Mouse (Mus musculus): ENCODE measurements at regions not wholly inside any gene's neighbourhood (a gene's known extent, or its start where the extent isn't known, plus 50 kb on each side); places are given as distances from the start of the nearest gene placed in this dataset.

DNA sequence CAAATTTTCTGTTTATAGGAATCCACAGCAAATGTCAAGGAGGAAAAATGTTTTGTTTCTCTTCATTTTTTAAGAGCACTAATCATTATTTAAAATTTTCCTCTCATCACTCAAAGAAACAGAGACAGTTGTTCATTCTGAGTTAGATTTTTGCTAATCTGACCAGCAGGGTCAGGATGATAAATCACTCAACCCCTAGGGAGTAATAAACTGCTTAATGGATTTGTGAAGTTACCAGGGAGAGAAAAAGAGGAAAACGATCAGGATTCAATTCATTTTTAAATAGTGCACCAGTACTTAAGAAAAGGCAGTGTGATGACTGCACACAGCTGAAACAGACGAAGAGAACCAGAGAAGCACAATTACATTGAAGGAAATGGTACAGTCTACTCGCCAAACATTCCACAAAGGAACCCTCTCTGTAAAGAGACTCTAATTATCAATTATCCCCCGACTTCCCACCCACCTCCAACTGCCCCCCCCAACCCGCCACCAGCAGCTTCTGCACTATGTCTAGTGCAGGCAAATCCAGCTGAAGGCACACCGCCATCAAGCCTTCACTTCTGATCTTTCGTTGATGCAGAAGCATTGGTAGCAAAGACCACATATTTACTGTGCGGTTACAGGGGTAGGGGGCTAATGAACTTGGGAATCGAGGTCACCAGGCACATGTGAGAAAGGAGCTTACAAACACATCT lies 481.9 kb downstream of the Psat1 start:
- TF ChIP-seq EP300 (optimal IDR thresholded peaks at IDR 0.05), result no peak
- no peak for TF ChIP-seq CTCF (IDR thresholded peaks at IDR 0.05; ENCODE audit: low read depth)
- DNase-seq (ENCODE audit: low spot score), result no peak
- H3K9me3 ChIP-seq (ENCODE audit: control insufficient read depth, low read length), result no peaks in the 10 kb centered on the region
- WGBS, result 23% methylated on average over 9 of the region's 9 CpGs
- H3K27ac ChIP-seq (replicated peaks), result no peak overlapping the region
- ATAC-seq (ENCODE audit: low FRiP score, low TSS enrichment), result no peak
- no peak overlapping the region for H3K4me3 ChIP-seq (ENCODE audit: low read depth, low read length)
- H3K4me1 ChIP-seq (replicated peaks; ENCODE audit: control insufficient read depth, insufficient read depth), result no peaks in the 10 kb centered on the region
- no peak overlapping the region for H3K9ac ChIP-seq (ENCODE audit: low read length)
- H3K4me2 ChIP-seq (replicated peaks; ENCODE audit: low read depth), result no peak overlapping the region
- H3K27me3 ChIP-seq (ENCODE audit: control insufficient read depth, insufficient read depth, low read length), result no peaks in the 10 kb centered on the region
- no peaks in the 10 kb centered on the region for H3K36me3 ChIP-seq (ENCODE audit: control insufficient read depth, insufficient read depth, low read length)

DNA sequence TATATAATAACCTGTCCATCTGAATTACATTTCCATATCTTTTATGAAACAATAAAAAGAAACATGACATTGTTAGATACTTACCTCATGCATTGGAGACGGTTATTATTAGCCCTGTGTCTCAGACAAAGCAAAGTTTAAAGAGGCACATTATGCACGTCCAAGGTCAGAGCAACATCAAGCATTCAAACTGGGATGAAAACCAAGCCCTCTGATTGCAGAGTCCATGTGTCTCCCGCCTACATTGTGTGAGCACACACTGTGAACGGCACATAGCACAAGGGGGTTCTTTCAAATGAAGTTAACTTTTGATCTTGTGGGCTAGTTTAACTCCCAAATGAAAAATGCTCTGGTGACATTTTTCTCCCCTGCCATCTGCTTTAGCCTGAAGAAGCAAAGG lies 489.3 kb downstream of the Psat1 start:
- Histone ChIP-seq H3K4me2 (replicated peaks; ENCODE audit: low read depth) (no peak overlapping the region), H3K9me3 (ENCODE audit: control insufficient read depth, low read length) (no peaks in the 10 kb centered on the region), H3K27me3 (ENCODE audit: control insufficient read depth, insufficient read depth, low read length) (no peaks in the 10 kb centered on the region), H3K36me3 (ENCODE audit: control insufficient read depth, insufficient read depth, low read length) (no peaks in the 10 kb centered on the region), H3K27ac (replicated peaks) (no peak overlapping the region), H3K9ac (ENCODE audit: low read length) (no peak overlapping the region), H3K4me3 (ENCODE audit: low read depth, low read length) (no peak overlapping the region), H3K4me1 (replicated peaks; ENCODE audit: control insufficient read depth, insufficient read depth) (no peaks in the 10 kb centered on the region)
- DNase-seq (ENCODE audit: low spot score), result no peak
- ATAC-seq (ENCODE audit: low FRiP score, low TSS enrichment), result no peak
- TF ChIP-seq CTCF (IDR thresholded peaks at IDR 0.05; ENCODE audit: low read depth), result no peak
- no peak for TF ChIP-seq EP300 (optimal IDR thresholded peaks at IDR 0.05)
- 46% methylated on average over 4 of the region's 4 CpGs for WGBS

GRCm38 (mm10) chr19:15456943-15457735 lies 490.0 kb downstream of the Psat1 start:
- TF ChIP-seq CTCF (IDR thresholded peaks at IDR 0.05; ENCODE audit: low read depth) (no peak), EP300 (optimal IDR thresholded peaks at IDR 0.05) (no peak)
- no peak for DNase-seq (ENCODE audit: low spot score)
- ATAC-seq (ENCODE audit: low FRiP score, low TSS enrichment), result no peak
- Histone ChIP-seq H3K4me3 (ENCODE audit: low read depth, low read length) (no peak overlapping the region), H3K9me3 (ENCODE audit: control insufficient read depth, low read length) (no peaks in the 10 kb centered on the region), H3K4me1 (replicated peaks; ENCODE audit: control insufficient read depth, insufficient read depth) (no peaks in the 10 kb centered on the region), H3K36me3 (ENCODE audit: control insufficient read depth, insufficient read depth, low read length) (no peaks in the 10 kb centered on the region), H3K4me2 (replicated peaks; ENCODE audit: low read depth) (no peak overlapping the region), H3K27ac (replicated peaks) (no peak overlapping the region), H3K27me3 (ENCODE audit: control insufficient read depth, insufficient read depth, low read length) (no peaks in the 10 kb centered on the region), H3K9ac (ENCODE audit: low read length) (no peak overlapping the region)
- WGBS, result 33% methylated on average over 9 of the region's 9 CpGs

- ATAC-seq (ENCODE audit: low FRiP score, low TSS enrichment), result no peak
- Histone ChIP-seq H3K36me3 (ENCODE audit: control insufficient read depth, insufficient read depth, low read length) (no peaks in the 10 kb centered on the region), H3K27ac (replicated peaks) (no peak overlapping the region), H3K27me3 (ENCODE audit: control insufficient read depth, insufficient read depth, low read length) (no peaks in the 10 kb centered on the region), H3K4me3 (ENCODE audit: low read depth, low read length) (no peak overlapping the region), H3K9ac (ENCODE audit: low read length) (no peak overlapping the region), H3K4me1 (replicated peaks; ENCODE audit: control insufficient read depth, insufficient read depth) (no peaks in the 10 kb centered on the region), H3K9me3 (ENCODE audit: control insufficient read depth, low read length) (no peaks in the 10 kb centered on the region), H3K4me2 (replicated peaks; ENCODE audit: low read depth) (no peak overlapping the region)
- TF ChIP-seq EP300 (optimal IDR thresholded peaks at IDR 0.05) (no peak), CTCF (IDR thresholded peaks at IDR 0.05; ENCODE audit: low read depth) (no peak)
- 40% methylated on average over 5 of the region's 5 CpGs for WGBS
- DNase-seq (ENCODE audit: low spot score), result no peak
Observed at GRCm38 (mm10) chr19:15448989-15449388, 498.1 kb downstream of the Psat1 start.

GRCm38 (mm10) chr19:15431798-15432197 lies 515.3 kb downstream of the Psat1 start:
- H3K27ac ChIP-seq (replicated peaks), result no peak overlapping the region
- H3K36me3 ChIP-seq (ENCODE audit: control insufficient read depth, insufficient read depth, low read length), result no peaks in the 10 kb centered on the region
- no peak overlapping the region for H3K9ac ChIP-seq (ENCODE audit: low read length)
- H3K4me3 ChIP-seq (ENCODE audit: low read depth, low read length), result no peak overlapping the region
- H3K4me1 ChIP-seq (replicated peaks; ENCODE audit: control insufficient read depth, insufficient read depth), result no peaks in the 10 kb centered on the region
- H3K4me2 ChIP-seq (replicated peaks; ENCODE audit: low read depth), result no peak overlapping the region
- no peaks in the 10 kb centered on the region for H3K9me3 ChIP-seq (ENCODE audit: control insufficient read depth, low read length)
- no peak for TF ChIP-seq EP300 (optimal IDR thresholded peaks at IDR 0.05)
- DNase-seq (ENCODE audit: low spot score) (no peak), ATAC-seq (ENCODE audit: low FRiP score, low TSS enrichment) (no peak)
- WGBS, result 80% methylated on average over 5 of the region's 5 CpGs
- H3K27me3 ChIP-seq (ENCODE audit: control insufficient read depth, insufficient read depth, low read length), result no peaks in the 10 kb centered on the region

GRCm38 (mm10) chr19:15421311-15421710 lies 525.8 kb downstream of the Psat1 start:
- H3K27me3 ChIP-seq (ENCODE audit: control insufficient read depth, insufficient read depth, low read length), result no peaks in the 10 kb centered on the region
- DNase-seq (ENCODE audit: low spot score), result no peak
- H3K27ac ChIP-seq (replicated peaks), result no peak overlapping the region
- no peak overlapping the region for H3K4me3 ChIP-seq (ENCODE audit: low read depth, low read length)
- no peaks in the 10 kb centered on the region for H3K9me3 ChIP-seq (ENCODE audit: control insufficient read depth, low read length)
- no peaks in the 10 kb centered on the region for H3K4me1 ChIP-seq (replicated peaks; ENCODE audit: control insufficient read depth, insufficient read depth)
- no peak for ATAC-seq (ENCODE audit: low FRiP score, low TSS enrichment)
- no peak overlapping the region for H3K4me2 ChIP-seq (replicated peaks; ENCODE audit: low read depth)
- no peak overlapping the region for H3K9ac ChIP-seq (ENCODE audit: low read length)
- WGBS, result 48% methylated on average over 3 of the region's 3 CpGs
- no peaks in the 10 kb centered on the region for H3K36me3 ChIP-seq (ENCODE audit: control insufficient read depth, insufficient read depth, low read length)
- TF ChIP-seq CTCF (IDR thresholded peaks at IDR 0.05; ENCODE audit: low read depth) (no peak), EP300 (optimal IDR thresholded peaks at IDR 0.05) (no peak)

Data from stomach, postnatal 0 days (tissue).